Mouse (Mus musculus) leukemia stem cell, adult 10-12 weeks (primary cell): ENCODE measurements around the gene Gm8720. TPM values are rescaled to one million over a fixed set of nuclear protein-coding genes. Genes with fewer than 3 reads are reported as not detected.

ENCODE experiments used
- polyA plus RNA-seq: library from polyadenylated mRNA; stranded (reverse); fragments of >175 nt; gene quantifications from 2 replicates; pipeline ENCODE4 v1.2.3, GENCODE M21; 2012; ENCODE audit warnings: low replicate concordance

Gm8720 gene
- polyA plus RNA-seq, result not detected in 2 replicates

DNA sequence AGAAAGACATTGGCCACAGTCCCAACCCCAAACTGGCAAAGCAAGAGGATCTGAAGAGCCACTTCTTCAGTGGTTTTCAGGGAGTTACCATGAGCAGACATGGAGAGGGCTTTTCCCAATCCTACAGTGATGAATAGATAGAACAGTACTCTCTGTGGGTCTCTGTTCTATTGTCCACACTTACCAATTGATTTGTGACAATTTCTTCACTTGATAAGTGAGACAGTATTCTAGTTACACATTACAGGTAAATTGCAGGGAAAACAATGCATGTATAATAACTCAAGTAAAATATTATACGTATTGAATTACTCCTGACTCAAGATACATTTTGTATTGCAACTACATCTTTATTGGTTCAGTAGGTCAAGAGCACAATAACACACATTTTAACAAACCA lies at the start of gene Gm8720:
TSS of gene Gm8720 (minus strand) at position 101 of the 400 bp plus-strand sequence.

DNA sequence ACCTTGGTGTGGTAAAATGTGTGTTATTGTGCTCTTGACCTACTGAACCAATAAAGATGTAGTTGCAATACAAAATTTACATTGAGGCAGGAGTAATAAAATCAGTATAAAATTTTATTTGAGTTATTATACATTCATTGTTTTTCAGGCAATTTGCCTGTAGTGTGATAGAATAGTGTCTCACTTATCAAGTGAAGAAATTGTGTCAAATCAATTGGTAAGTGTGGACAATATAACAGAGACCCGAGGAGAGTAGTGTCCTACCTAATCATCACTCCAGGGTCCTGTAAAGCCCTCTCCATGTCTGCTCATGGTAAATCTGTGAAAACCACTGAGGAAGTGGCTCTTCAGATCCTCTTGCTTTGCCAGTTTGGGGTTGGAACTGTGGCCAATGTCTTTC lies 12.0 kb downstream of the Gm8720 start, which contains the start of gene Vmn1r163:
TSS of gene Vmn1r163 (plus strand) at position 301 of the 400 bp plus-strand sequence.

DNA sequence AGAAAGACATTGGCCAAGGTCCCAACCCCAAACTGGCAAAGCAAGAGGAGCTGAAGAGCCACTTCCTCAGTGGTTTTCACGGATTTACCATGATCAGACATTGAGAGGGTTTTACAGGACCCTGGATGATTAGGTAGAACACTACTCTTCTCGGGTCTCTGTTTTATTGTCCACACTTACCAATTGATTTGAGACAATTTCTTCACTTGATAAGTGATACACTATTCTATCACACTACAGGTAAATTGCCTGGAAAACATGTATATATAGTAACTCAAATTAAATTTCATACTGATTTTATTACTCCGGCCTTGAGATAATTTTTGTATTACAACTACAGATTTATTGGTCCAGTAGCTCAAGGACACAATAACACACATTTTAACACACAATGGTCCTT lies 47.4 kb downstream of the Gm8720 start, which contains the start of gene Gm4216:
TSS of gene Gm4216 (minus strand) at position 101 of the 400 bp plus-strand sequence.

Other genes with a start within 250 kb of the Gm8720 start
- not detected in 2 replicates for gene Vmn1r159, start 223.9 kb downstream of the Gm8720 start, polyA plus RNA-seq
- gene Vmn1r160, start 196.2 kb downstream of the Gm8720 start, polyA plus RNA-seq, result not detected in 2 replicates
- gene Gm4214, start 82.8 kb downstream of the Gm8720 start, polyA plus RNA-seq, result not detected in 2 replicates
- not detected in 2 replicates for gene Gm4216, start 47.5 kb downstream of the Gm8720 start, polyA plus RNA-seq
- gene Vmn1r163, start 11.9 kb downstream of the Gm8720 start, polyA plus RNA-seq, result not detected in 2 replicates
- not detected in 2 replicates for gene Gm10662, start 77.0 kb upstream of the Gm8720 start, polyA plus RNA-seq
- gene Vmn1r165, start 149.9 kb upstream of the Gm8720 start, polyA plus RNA-seq, result not detected in 2 replicates
- not detected in 2 replicates for gene Vmn1r166, start 184.2 kb upstream of the Gm8720 start, polyA plus RNA-seq
- gene Gm6902, start 211.4 kb upstream of the Gm8720 start, polyA plus RNA-seq, result not detected in 2 replicates
- gene Nlrp4e, start 233.7 kb upstream of the Gm8720 start, polyA plus RNA-seq, result not detected in 2 replicates